Mouse (Mus musculus): ENCODE measurements at regions not wholly inside any gene's neighbourhood (a gene's known extent, or its start where the extent isn't known, plus 50 kb on each side); places are given as distances from the start of the nearest gene placed in this dataset.

GRCm38 (mm10) chr4:47979579-47980313, 65.2 kb upstream of the Nr4a3 start:
- no peak for DNase-seq (ENCODE audit: extremely low spot score in 1 of 2, low spot score in 1 of 2)
